Mouse (Mus musculus) kidney, postnatal 0 days (tissue): Measurements from ENCODE around the gene Cap1. TPM values are rescaled to one million over a fixed set of nuclear protein-coding genes. Genes with fewer than 3 reads are reported as not detected.

Experiments
- ATAC-seq: fragments of 200-750 bp; cut with Nextera tagmentation; replicated peaks from 2 replicates; pipeline ENCODE4 v1.8.0; 2017; ENCODE audit warnings: low read depth, moderate number of reproducible peaks, moderate TSS enrichment, moderate library complexity; ENCODE audit not compliant: low FRiP score
- DNase-seq: peaks from one replicate; pipeline ENCODE4 v3.0.0-alpha.2; 2016; ENCODE audit warnings: low spot score
- H3K27ac ChIP-seq: fragments of 300-500 bp; sonication (generic); 2 replicates; pipeline ENCODE4 v1.5.1; 2014; ENCODE audit warnings: mild to moderate bottlenecking
- H3K27me3 ChIP-seq: fragments of 300-500 bp; sonication (generic); 2 replicates; pipeline ENCODE4 v1.6.1; 2014; ENCODE audit warnings: low read length, mixed read lengths; ENCODE audit not compliant: insufficient read depth
- H3K36me3 ChIP-seq: fragments of 300-500 bp; sonication (generic); 2 replicates; pipeline ENCODE4 v1.6.1; 2014; ENCODE audit warnings: low read length, mixed read lengths; ENCODE audit not compliant: insufficient read depth
- H3K4me1 ChIP-seq: fragments of 300-500 bp; sonication (generic); replicated peaks from 2 replicates; pipeline ENCODE4 v1.6.1; 2014; ENCODE audit warnings: antibody characterized with exemption, low read length, mixed read lengths; ENCODE audit not compliant: insufficient read depth
- H3K4me2 ChIP-seq: fragments of 300-500 bp; sonication (generic); 2 replicates; pipeline ENCODE4 v1.6.1; 2014; ENCODE audit warnings: mild to moderate bottlenecking, low read length, moderate library complexity, mixed read lengths
- H3K4me3 ChIP-seq: fragments of 300-500 bp; sonication (generic); replicated peaks from 2 replicates; pipeline ENCODE4 v1.5.1; 2014; ENCODE audit warnings: low read depth, low read length
- H3K9ac ChIP-seq: fragments of 300-500 bp; sonication (generic); 2 replicates; pipeline ENCODE4 v1.6.1; 2014; ENCODE audit warnings: low read depth, low read length
- H3K9me3 ChIP-seq: fragments of 300-500 bp; sonication (generic); replicated peaks from 2 replicates; pipeline ENCODE4 v1.6.1; 2016; ENCODE audit warnings: low read length, inconsistent platforms, mixed read lengths
- CTCF ChIP-seq: IDR thresholded peaks from 2 replicates; pipeline ENCODE4 v1.5.1; 2016; ENCODE audit warnings: antibody characterized with exemption, low read depth, mild to moderate bottlenecking, moderate library complexity
- WGBS: fragments of 180-500 bp; shearing (Covaris S2); extraction: QIAGEN DNeasy Blood & Tissue Kit; methylation state at CpG from one replicate; pipeline ENCODE4 v1.1.7; 2014; 5-methylcytosine and 5-hydroxymethylcytosine counted together
- polyA plus RNA-seq: library from polyadenylated mRNA; unstranded; fragments of >200 nt; fragmentation: Nextera tagmentation; extraction: Ambion mirVana; gene quantifications from 2 replicates; pipeline ENCODE4 v1.2.1, GENCODE M21; 2015

The Cap1 gene
- polyA plus RNA-seq, 1 experiment from 2014 or later, result 63.7 TPM

- WGBS, result 91% methylated on average over 4 of the region's 4 CpGs
- no peak overlapping the region for H3K9ac ChIP-seq
- no peak for DNase-seq
- H3K4me2 ChIP-seq, result no peak overlapping the region
- no peaks in the 10 kb centered on the region for H3K4me1 ChIP-seq
- no peaks in the 10 kb centered on the region for H3K9me3 ChIP-seq
- H3K36me3 ChIP-seq, result peaks cover 32% of the 10 kb centered on the region
- TF ChIP-seq CTCF, result no peak
- H3K27me3 ChIP-seq, result no peaks in the 10 kb centered on the region
- no peak overlapping the region for H3K4me3 ChIP-seq
- H3K27ac ChIP-seq, result no peak overlapping the region
- no peak for ATAC-seq
These were observed 31.1 kb downstream of the Cap1 start for GRCm38 (mm10) chr4:122854770-122855169.

- Histone ChIP-seq H3K4me1 (no peaks in the 10 kb centered on the region), H3K4me2 (no peak overlapping the region), H3K4me3 (no peak overlapping the region), H3K9ac (no peak overlapping the region), H3K36me3 (peaks cover 29% of the 10 kb centered on the region), H3K27me3 (no peaks in the 10 kb centered on the region), H3K9me3 (no peaks in the 10 kb centered on the region), H3K27ac (no peak overlapping the region)
- no peak for DNase-seq
- no peak for TF ChIP-seq CTCF
- no peak for ATAC-seq
- 41% methylated on average over 2 of the region's 2 CpGs for WGBS
These were observed 32.2 kb downstream of the Cap1 start for GRCm38 (mm10) chr4:122853691-122854090.

GRCm38 (mm10) chr4:122851535-122851934 is 34.3 kb downstream of the Cap1 start:
- no peak overlapping the region for H3K4me3 ChIP-seq
- H3K27me3 ChIP-seq, result no peaks in the 10 kb centered on the region
- H3K36me3 ChIP-seq, result peaks cover 37% of the 10 kb centered on the region
- no peak for TF ChIP-seq CTCF
- DNase-seq (no peak), ATAC-seq (no peak)
- H3K4me1 ChIP-seq, result no peaks in the 10 kb centered on the region
- no peak overlapping the region for H3K9ac ChIP-seq
- no peak overlapping the region for H3K27ac ChIP-seq
- H3K4me2 ChIP-seq, result no peak overlapping the region
- H3K9me3 ChIP-seq, result no peaks in the 10 kb centered on the region

GRCm38 (mm10) chr4:122848150-122848621 is 37.7 kb downstream of the Cap1 start:
- no peak for TF ChIP-seq CTCF
- Histone ChIP-seq H3K36me3 (peaks cover 31% of the 10 kb centered on the region), H3K4me2 (no peak overlapping the region), H3K4me3 (no peak overlapping the region), H3K27ac (no peak overlapping the region), H3K9ac (no peak overlapping the region), H3K9me3 (no peaks in the 10 kb centered on the region), H3K4me1 (no peaks in the 10 kb centered on the region), H3K27me3 (no peaks in the 10 kb centered on the region)
- 59% methylated on average over 13 of the region's 13 CpGs for WGBS
- ATAC-seq (no peak; the same call in 1 of the 2 replicates), DNase-seq (peak; percentile 5)

GRCm38 (mm10) chr4:122838416-122838815 is 47.4 kb downstream of the Cap1 start:
- no peak for ATAC-seq
- Histone ChIP-seq H3K9ac (no peak overlapping the region), H3K36me3 (0 out of 2 replicates have a peak, but pooled peaks cover 2% of the 10 kb centered on the region), H3K4me2 (no peak overlapping the region), H3K27me3 (no peaks in the 10 kb centered on the region), H3K27ac (no peak overlapping the region), H3K4me1 (peaks cover 10% of the 10 kb centered on the region; the same call in 1 of the 2 replicates), H3K9me3 (no peaks in the 10 kb centered on the region), H3K4me3 (no peak overlapping the region)
- 59% methylated on average over 1 of the region's 1 CpGs for whole genome bisulfite sequencing
- TF ChIP-seq CTCF, result no peak
- no peak for DNase-seq

GRCm38 (mm10) chr4:122837994-122838393 is 47.9 kb downstream of the Cap1 start:
- ATAC-seq, result no peak
- Histone ChIP-seq H3K27me3 (no peaks in the 10 kb centered on the region), H3K36me3 (0 out of 2 replicates have a peak, but pooled peaks cover 2% of the 10 kb centered on the region), H3K9ac (no peak overlapping the region), H3K4me2 (no peak overlapping the region), H3K9me3 (no peaks in the 10 kb centered on the region), H3K4me1 (peaks cover 10% of the 10 kb centered on the region; the same call in 1 of the 2 replicates), H3K27ac (no peak overlapping the region), H3K4me3 (no peak overlapping the region)
- WGBS, result 63% methylated on average over 2 of the region's 2 CpGs
- peak; percentile 46 for DNase-seq
- no peak for TF ChIP-seq CTCF

GRCm38 (mm10) chr4:122837180-122837730 is 48.6 kb downstream of the Cap1 start:
- H3K27ac ChIP-seq, result no peak overlapping the region
- H3K27me3 ChIP-seq, result no peaks in the 10 kb centered on the region
- peaks cover 10% of the 10 kb centered on the region; the same call in 1 of the 2 replicates for H3K4me1 ChIP-seq
- DNase-seq, result no peak
- 0 out of 2 replicates have a peak, but pooled peaks cover 2% of the 10 kb centered on the region for H3K36me3 ChIP-seq
- H3K4me3 ChIP-seq, result no peak overlapping the region
- no peak for ATAC-seq
- no peak overlapping the region for H3K9ac ChIP-seq
- H3K4me2 ChIP-seq, result no peak overlapping the region
- no peak for TF ChIP-seq CTCF
- WGBS, result 76% methylated on average over 6 of the region's 6 CpGs
- no peaks in the 10 kb centered on the region for H3K9me3 ChIP-seq
